Mouse (Mus musculus): ENCODE results near the gene Lsamp. TPM values are rescaled to one million over a fixed set of nuclear protein-coding genes. Genes with fewer than 3 reads are reported as not detected.

Gene Lsamp
- total and polyA plus RNA-seq, 2 experiments from 2014 or later: 122 to 157 TPM

GRCm38 (mm10) chr16:41748759-41749158, 1764.6 kb downstream of the Lsamp start:
- H3K27ac ChIP-seq: no peak overlapping the region
- no peaks in the 10 kb centered on the region for H3K27me3 ChIP-seq (ENCODE audit: insufficient read depth, low read length)
- H3K9me3 ChIP-seq (ENCODE audit: low read length): no peaks in the 10 kb centered on the region
- no peak overlapping the region for H3K4me2 ChIP-seq (ENCODE audit: low read depth, low read length)
- 94% methylated on average over 2 of the region's 2 CpGs for WGBS
- TF ChIP-seq CTCF (IDR thresholded peaks at IDR 0.05; ENCODE audit: low read depth): no peak
- H3K4me3 ChIP-seq (ENCODE audit: low read length): no peak overlapping the region
- H3K36me3 ChIP-seq (ENCODE audit: insufficient read depth, low read length): no peaks in the 10 kb centered on the region
- no peaks in the 10 kb centered on the region for H3K4me1 ChIP-seq (ENCODE audit: insufficient read depth, low read length)
- DNase-seq (ENCODE audit: low spot score) (no peak), ATAC-seq (no peak)
- H3K9ac ChIP-seq (replicated peaks; ENCODE audit: low read length): no peak overlapping the region

- no peak overlapping the region for H3K4me2 ChIP-seq (ENCODE audit: low read depth, low read length)
- H3K9me3 ChIP-seq (ENCODE audit: low read length): no peaks in the 10 kb centered on the region
- no peak overlapping the region for H3K27ac ChIP-seq
- no peak for ATAC-seq
- 79% methylated on average over 6 of the region's 6 CpGs for WGBS
- DNase-seq (ENCODE audit: low spot score): no peak
- no peaks in the 10 kb centered on the region for H3K27me3 ChIP-seq (ENCODE audit: insufficient read depth, low read length)
- H3K36me3 ChIP-seq (ENCODE audit: insufficient read depth, low read length): no peaks in the 10 kb centered on the region
- no peak overlapping the region for H3K9ac ChIP-seq (replicated peaks; ENCODE audit: low read length)
- H3K4me1 ChIP-seq (ENCODE audit: insufficient read depth, low read length): no peaks in the 10 kb centered on the region
- H3K4me3 ChIP-seq (ENCODE audit: low read length): no peak overlapping the region
- TF ChIP-seq CTCF (IDR thresholded peaks at IDR 0.05; ENCODE audit: low read depth): no peak
Measured at GRCm38 (mm10) chr16:41764285-41764684, 1780.1 kb downstream of the Lsamp start.

DNA sequence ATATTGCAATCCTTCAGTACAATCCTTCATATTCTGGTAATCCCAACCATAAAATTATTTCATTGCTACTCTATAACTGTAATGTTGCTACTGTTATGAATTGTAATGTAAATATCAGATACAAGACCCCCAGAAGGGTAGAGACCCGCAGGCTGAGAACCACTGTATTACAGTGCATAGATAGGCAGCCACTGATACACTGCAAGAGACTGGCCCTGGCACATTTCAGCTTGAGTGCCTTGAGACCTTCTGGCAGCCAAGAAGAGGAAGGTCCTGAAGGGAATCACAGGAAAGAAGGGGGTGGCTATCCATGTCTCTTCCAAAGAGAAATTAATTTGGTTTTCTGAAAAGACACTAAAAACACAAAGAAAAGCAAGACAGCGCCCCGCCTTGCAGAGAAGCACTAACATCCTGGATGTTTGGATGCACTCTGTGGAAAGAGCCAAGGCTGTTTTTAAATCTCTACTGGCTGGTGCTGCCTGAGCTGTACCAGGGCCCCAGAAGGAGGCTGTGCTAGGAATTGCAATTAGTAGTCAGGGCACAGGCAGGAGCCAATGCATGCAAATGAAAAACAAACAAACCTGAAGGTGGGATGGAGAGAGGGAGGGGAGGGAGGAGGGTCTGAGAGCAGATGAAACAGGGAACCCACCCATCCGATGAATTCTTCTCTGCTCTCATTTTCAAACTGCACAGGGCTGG, 1787.4 kb downstream of the Lsamp start:
- H3K9me3 ChIP-seq (ENCODE audit: low read length): no peaks in the 10 kb centered on the region
- 56% methylated on average over 4 of the region's 4 CpGs for WGBS
- no peaks in the 10 kb centered on the region for H3K27me3 ChIP-seq (ENCODE audit: insufficient read depth, low read length)
- peak; percentile 86 for ATAC-seq
- peak; percentile 7; the same call in 1 of the 2 replicates for TF ChIP-seq CTCF (IDR thresholded peaks at IDR 0.05; ENCODE audit: low read depth)
- H3K4me2 ChIP-seq (ENCODE audit: low read depth, low read length): no peak overlapping the region
- H3K9ac ChIP-seq (replicated peaks; ENCODE audit: low read length): no peak overlapping the region
- peak; percentile 59 for DNase-seq (ENCODE audit: low spot score)
- no peak overlapping the region for H3K4me3 ChIP-seq (ENCODE audit: low read length)
- peak overlapping the region; percentile 56 for H3K27ac ChIP-seq
- no peaks in the 10 kb centered on the region; the same call in 1 of the 2 replicates for H3K4me1 ChIP-seq (ENCODE audit: insufficient read depth, low read length)
- H3K36me3 ChIP-seq (ENCODE audit: insufficient read depth, low read length): no peaks in the 10 kb centered on the region

DNA sequence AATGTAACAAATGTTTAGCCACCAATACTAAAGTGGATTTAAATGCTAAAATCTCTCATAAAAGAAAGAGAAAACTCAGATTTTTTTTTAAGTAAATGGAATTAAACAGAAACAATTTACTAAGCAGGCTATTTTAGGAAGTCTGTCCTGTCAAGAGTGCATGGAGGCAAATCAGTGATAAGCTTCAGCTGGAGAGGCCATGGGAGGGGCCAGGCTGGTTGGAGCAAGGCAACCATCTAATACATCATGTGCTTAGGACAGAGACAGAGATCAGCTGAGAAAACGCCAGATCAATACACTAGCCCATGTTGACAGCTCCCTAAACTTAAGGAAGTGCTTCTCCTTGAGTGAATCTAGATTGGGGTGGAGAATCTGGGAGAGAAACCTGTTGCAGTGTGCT, 1793.4 kb downstream of the Lsamp start:
- 77% methylated on average over 1 of the region's 1 CpGs for WGBS
- Histone ChIP-seq H3K36me3 (ENCODE audit: insufficient read depth, low read length) (no peaks in the 10 kb centered on the region), H3K27ac (no peak overlapping the region), H3K9me3 (ENCODE audit: low read length) (no peaks in the 10 kb centered on the region), H3K4me1 (ENCODE audit: insufficient read depth, low read length) (no peaks in the 10 kb centered on the region), H3K4me3 (ENCODE audit: low read length) (no peak overlapping the region), H3K9ac (replicated peaks; ENCODE audit: low read length) (no peak overlapping the region), H3K27me3 (ENCODE audit: insufficient read depth, low read length) (no peaks in the 10 kb centered on the region), H3K4me2 (ENCODE audit: low read depth, low read length) (no peak overlapping the region)
- ATAC-seq: no peak
- no peak for DNase-seq (ENCODE audit: low spot score)
- TF ChIP-seq CTCF (IDR thresholded peaks at IDR 0.05; ENCODE audit: low read depth): no peak

GRCm38 (mm10) chr16:41785600-41785999, 1801.4 kb downstream of the Lsamp start:
- Histone ChIP-seq H3K27me3 (ENCODE audit: insufficient read depth, low read length) (no peaks in the 10 kb centered on the region), H3K4me2 (ENCODE audit: low read depth, low read length) (no peak overlapping the region), H3K9ac (replicated peaks; ENCODE audit: low read length) (no peak overlapping the region), H3K4me1 (ENCODE audit: insufficient read depth, low read length) (no peaks in the 10 kb centered on the region), H3K27ac (no peak overlapping the region), H3K36me3 (ENCODE audit: insufficient read depth, low read length) (no peaks in the 10 kb centered on the region), H3K9me3 (ENCODE audit: low read length) (no peaks in the 10 kb centered on the region), H3K4me3 (ENCODE audit: low read length) (no peak overlapping the region)
- ATAC-seq (no peak), DNase-seq (ENCODE audit: low spot score) (peak; percentile 27)
- 49% methylated on average over 2 of the region's 2 CpGs for WGBS
- no peak for TF ChIP-seq CTCF (IDR thresholded peaks at IDR 0.05; ENCODE audit: low read depth)

GRCm38 (mm10) chr16:41786704-41787103, 1802.5 kb downstream of the Lsamp start:
- Histone ChIP-seq H3K36me3 (ENCODE audit: insufficient read depth, low read length) (no peaks in the 10 kb centered on the region), H3K27ac (no peak overlapping the region), H3K4me3 (ENCODE audit: low read length) (no peak overlapping the region), H3K9me3 (ENCODE audit: low read length) (no peaks in the 10 kb centered on the region), H3K4me2 (ENCODE audit: low read depth, low read length) (no peak overlapping the region), H3K4me1 (ENCODE audit: insufficient read depth, low read length) (no peaks in the 10 kb centered on the region), H3K9ac (replicated peaks; ENCODE audit: low read length) (no peak overlapping the region), H3K27me3 (ENCODE audit: insufficient read depth, low read length) (no peaks in the 10 kb centered on the region)
- no peak for TF ChIP-seq CTCF (IDR thresholded peaks at IDR 0.05; ENCODE audit: low read depth)
- 77% methylated on average over 3 of the region's 3 CpGs for WGBS
- ATAC-seq (no peak), DNase-seq (ENCODE audit: low spot score) (no peak)

GRCm38 (mm10) chr16:41787146-41787545, 1803.0 kb downstream of the Lsamp start:
- H3K36me3 ChIP-seq (ENCODE audit: insufficient read depth, low read length): no peaks in the 10 kb centered on the region
- H3K27me3 ChIP-seq (ENCODE audit: insufficient read depth, low read length): no peaks in the 10 kb centered on the region
- no peak overlapping the region for H3K4me2 ChIP-seq (ENCODE audit: low read depth, low read length)
- H3K27ac ChIP-seq: no peak overlapping the region
- no peaks in the 10 kb centered on the region for H3K4me1 ChIP-seq (ENCODE audit: insufficient read depth, low read length)
- no peak overlapping the region for H3K4me3 ChIP-seq (ENCODE audit: low read length)
- H3K9ac ChIP-seq (replicated peaks; ENCODE audit: low read length): no peak overlapping the region
- no peaks in the 10 kb centered on the region for H3K9me3 ChIP-seq (ENCODE audit: low read length)
- ATAC-seq (no peak), DNase-seq (ENCODE audit: low spot score) (no peak)
- 63% methylated on average over 1 of the region's 1 CpGs for WGBS
- TF ChIP-seq CTCF (IDR thresholded peaks at IDR 0.05; ENCODE audit: low read depth): no peak
